Mouse (Mus musculus): ENCODE measurements around the gene Mybph. TPM values are rescaled to one million over a fixed set of nuclear protein-coding genes. Genes with fewer than 3 reads are reported as not detected.

Mybph gene
- total RNA-seq, 2 experiments from 2014 or later, result not detected

- DNase-seq (ENCODE audit: low spot score in 2 of 2), result no peak
Measured at GRCm38 (mm10) chr1:134184089-134184488, 9.2 kb upstream of the Mybph start.

GRCm38 (mm10) chr1:134188217-134188616 lies 5.0 kb upstream of the Mybph start:
- DNase-seq (ENCODE audit: low spot score in 2 of 2), result no peak

GRCm38 (mm10) chr1:134188989-134189729 lies 4.1 kb upstream of the Mybph start:
- no peak for DNase-seq (ENCODE audit: low spot score in 2 of 2)

GRCm38 (mm10) chr1:134191192-134191591 lies 2.1 kb upstream of the Mybph start:
- DNase-seq (ENCODE audit: low spot score in 2 of 2), result no peak

- DNase-seq (ENCODE audit: low spot score in 2 of 2), result no peak
Measured at GRCm38 (mm10) chr1:134192024-134192423, 1.2 kb upstream of the Mybph start.

GRCm38 (mm10) chr1:134193674-134194197 lies 488 bp downstream of the Mybph start:
- no peak for DNase-seq (ENCODE audit: low spot score in 2 of 2)

GRCm38 (mm10) chr1:134194298-134195022 lies 1.2 kb downstream of the Mybph start:
- DNase-seq (ENCODE audit: low spot score in 2 of 2), result no peak

GRCm38 (mm10) chr1:134195117-134195516 lies 1.9 kb downstream of the Mybph start:
- no peak for DNase-seq (ENCODE audit: low spot score in 2 of 2)

- peak; percentile 52 to 58 for DNase-seq (ENCODE audit: low spot score in 2 of 2)
Measured at GRCm38 (mm10) chr1:134195571-134195970, 2.3 kb downstream of the Mybph start.

GRCm38 (mm10) chr1:134195979-134196378 lies 2.7 kb downstream of the Mybph start:
- peak in 1 of 2 experiments; percentile 45 for DNase-seq (ENCODE audit: low spot score in 2 of 2)

GRCm38 (mm10) chr1:134196386-134196785 lies 3.1 kb downstream of the Mybph start:
- peak; percentile 80 to 85 for DNase-seq (ENCODE audit: low spot score in 2 of 2)

- DNase-seq (ENCODE audit: low spot score in 2 of 2), result no peak
Measured at GRCm38 (mm10) chr1:134197325-134197982, 4.2 kb downstream of the Mybph start.

GRCm38 (mm10) chr1:134198197-134198995 lies 5.1 kb downstream of the Mybph start:
- DNase-seq (ENCODE audit: low spot score in 2 of 2), result no peak

GRCm38 (mm10) chr1:134200481-134200880 lies 7.2 kb downstream of the Mybph start:
- DNase-seq (ENCODE audit: low spot score in 2 of 2), result no peak

- no peak for DNase-seq (ENCODE audit: low spot score in 2 of 2)
Measured at GRCm38 (mm10) chr1:134200998-134201686, 7.9 kb downstream of the Mybph start.

GRCm38 (mm10) chr1:134201751-134202420 lies 8.6 kb downstream of the Mybph start:
- peak; percentile 76 to 77 for DNase-seq (ENCODE audit: low spot score in 2 of 2)

GRCm38 (mm10) chr1:134204230-134204629 lies 11.0 kb downstream of the Mybph start:
- no peak for DNase-seq (ENCODE audit: low spot score in 2 of 2)

GRCm38 (mm10) chr1:134205296-134206018 lies 12.2 kb downstream of the Mybph start:
- peak; percentile 46 to 60 for DNase-seq (ENCODE audit: low spot score in 2 of 2)

- no peak for DNase-seq (ENCODE audit: low spot score in 2 of 2)
Measured at GRCm38 (mm10) chr1:134206085-134206484, 12.8 kb downstream of the Mybph start.
